Mouse (Mus musculus): ENCODE measurements around the gene Sgcd. TPM values are rescaled to one million over a fixed set of nuclear protein-coding genes. Genes with fewer than 3 reads are reported as not detected.

Gene Sgcd
- polyA plus RNA-seq, 1 experiment from 2014 or later = 6.5 TPM

- no peak for ATAC-seq (replicated peaks)
- Histone ChIP-seq H3K27ac (no peak overlapping the region), H3K9ac (no peak overlapping the region), H3K4me3 (no peak overlapping the region), H3K4me2 (no peak overlapping the region), H3K36me3 (replicated peaks) (no peaks in the 10 kb centered on the region), H3K9me3 (no peaks in the 10 kb centered on the region), H3K4me1 (no peaks in the 10 kb centered on the region), H3K27me3 (replicated peaks) (no peaks in the 10 kb centered on the region)
- WGBS = 80% methylated on average over 3 of the region's 3 CpGs
These were observed 97.1 kb downstream of the Sgcd start for GRCm38 (mm10) chr11:47891617-47892172.

- 61% methylated on average over 2 of the region's 2 CpGs for WGBS
- H3K27ac ChIP-seq = no peak overlapping the region
- no peaks in the 10 kb centered on the region for H3K36me3 ChIP-seq (replicated peaks)
- H3K27me3 ChIP-seq (replicated peaks) = no peaks in the 10 kb centered on the region
- no peak overlapping the region for H3K4me2 ChIP-seq
- no peak for ATAC-seq (replicated peaks)
- no peak overlapping the region for H3K4me3 ChIP-seq
- H3K4me1 ChIP-seq = no peaks in the 10 kb centered on the region
- no peaks in the 10 kb centered on the region for H3K9me3 ChIP-seq
- H3K9ac ChIP-seq = no peak overlapping the region
These were observed 98.5 kb downstream of the Sgcd start for GRCm38 (mm10) chr11:47890315-47890714.

GRCm38 (mm10) chr11:47885310-47885709 is 103.5 kb downstream of the Sgcd start:
- Histone ChIP-seq H3K27ac (no peak overlapping the region), H3K36me3 (replicated peaks) (no peaks in the 10 kb centered on the region), H3K27me3 (replicated peaks) (no peaks in the 10 kb centered on the region), H3K4me2 (no peak overlapping the region), H3K9ac (no peak overlapping the region), H3K4me1 (no peaks in the 10 kb centered on the region), H3K4me3 (no peak overlapping the region), H3K9me3 (no peaks in the 10 kb centered on the region)
- 56% methylated on average over 3 of the region's 3 CpGs for WGBS
- ATAC-seq (replicated peaks) = 0 out of 2 replicates have a peak, but pooled peaks have one; percentile 33

- Histone ChIP-seq H3K9me3 (no peaks in the 10 kb centered on the region), H3K27me3 (replicated peaks) (no peaks in the 10 kb centered on the region), H3K4me2 (no peak overlapping the region), H3K36me3 (replicated peaks) (no peaks in the 10 kb centered on the region), H3K4me1 (no peaks in the 10 kb centered on the region), H3K9ac (no peak overlapping the region), H3K27ac (no peak overlapping the region), H3K4me3 (no peak overlapping the region)
- WGBS = 76% methylated on average over 1 of the region's 1 CpGs
- no peak for ATAC-seq (replicated peaks)
These were observed 105.2 kb downstream of the Sgcd start for GRCm38 (mm10) chr11:47883545-47883944.

- Histone ChIP-seq H3K36me3 (replicated peaks) (no peaks in the 10 kb centered on the region), H3K4me1 (peaks cover 4% of the 10 kb centered on the region; the same call in 1 of the 2 replicates), H3K27me3 (replicated peaks) (no peaks in the 10 kb centered on the region), H3K27ac (0 out of 2 replicates have a peak overlapping the region, but pooled peaks have one; percentile 20), H3K9ac (no peak overlapping the region), H3K4me2 (no peak overlapping the region), H3K9me3 (no peaks in the 10 kb centered on the region), H3K4me3 (no peak overlapping the region)
- WGBS = 31% methylated on average over 5 of the region's 5 CpGs
- peak; percentile 62 for ATAC-seq (replicated peaks)
These were observed 112.1 kb downstream of the Sgcd start for GRCm38 (mm10) chr11:47876633-47877170.

- H3K4me1 ChIP-seq = no peaks in the 10 kb centered on the region
- no peak overlapping the region for H3K9ac ChIP-seq
- no peak overlapping the region for H3K4me3 ChIP-seq
- H3K9me3 ChIP-seq = no peaks in the 10 kb centered on the region
- no peak for ATAC-seq (replicated peaks)
- H3K27ac ChIP-seq = no peak overlapping the region
- H3K4me2 ChIP-seq = no peak overlapping the region
- no peaks in the 10 kb centered on the region for H3K27me3 ChIP-seq (replicated peaks)
- H3K36me3 ChIP-seq (replicated peaks) = no peaks in the 10 kb centered on the region
- 4% methylated on average over 3 of the region's 3 CpGs for WGBS
These were observed 142.9 kb downstream of the Sgcd start for GRCm38 (mm10) chr11:47845894-47846293.

GRCm38 (mm10) chr11:47833283-47833682 is 155.5 kb downstream of the Sgcd start:
- Histone ChIP-seq H3K36me3 (replicated peaks) (no peaks in the 10 kb centered on the region), H3K9me3 (no peaks in the 10 kb centered on the region), H3K4me2 (no peak overlapping the region), H3K4me1 (no peaks in the 10 kb centered on the region), H3K4me3 (no peak overlapping the region), H3K27ac (no peak overlapping the region), H3K27me3 (replicated peaks) (no peaks in the 10 kb centered on the region), H3K9ac (no peak overlapping the region)
- ATAC-seq (replicated peaks) = no peak
- WGBS = 83% methylated on average over 4 of the region's 4 CpGs

DNA sequence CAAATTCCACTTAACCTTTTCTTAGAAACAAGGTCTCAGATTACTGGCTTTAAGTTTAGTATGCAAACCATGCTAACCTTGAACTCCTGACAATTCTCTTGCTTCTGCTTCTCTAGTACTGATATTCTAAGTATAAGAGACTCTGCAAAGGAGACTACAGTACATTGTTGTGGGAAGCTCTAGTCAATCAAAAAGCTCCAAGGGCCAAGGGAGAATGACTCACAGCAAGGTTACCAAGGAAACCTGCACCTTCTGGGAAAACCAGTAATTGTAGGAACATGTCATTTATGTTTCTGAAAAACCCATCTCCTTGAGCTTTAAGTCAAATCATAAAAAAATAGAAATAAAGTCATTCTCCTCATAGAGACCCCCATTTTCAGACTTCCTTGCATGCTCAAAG is 178.5 kb downstream of the Sgcd start:
- no peak overlapping the region for H3K4me2 ChIP-seq
- no peaks in the 10 kb centered on the region for H3K4me1 ChIP-seq
- no peak for ATAC-seq (replicated peaks)

DNA sequence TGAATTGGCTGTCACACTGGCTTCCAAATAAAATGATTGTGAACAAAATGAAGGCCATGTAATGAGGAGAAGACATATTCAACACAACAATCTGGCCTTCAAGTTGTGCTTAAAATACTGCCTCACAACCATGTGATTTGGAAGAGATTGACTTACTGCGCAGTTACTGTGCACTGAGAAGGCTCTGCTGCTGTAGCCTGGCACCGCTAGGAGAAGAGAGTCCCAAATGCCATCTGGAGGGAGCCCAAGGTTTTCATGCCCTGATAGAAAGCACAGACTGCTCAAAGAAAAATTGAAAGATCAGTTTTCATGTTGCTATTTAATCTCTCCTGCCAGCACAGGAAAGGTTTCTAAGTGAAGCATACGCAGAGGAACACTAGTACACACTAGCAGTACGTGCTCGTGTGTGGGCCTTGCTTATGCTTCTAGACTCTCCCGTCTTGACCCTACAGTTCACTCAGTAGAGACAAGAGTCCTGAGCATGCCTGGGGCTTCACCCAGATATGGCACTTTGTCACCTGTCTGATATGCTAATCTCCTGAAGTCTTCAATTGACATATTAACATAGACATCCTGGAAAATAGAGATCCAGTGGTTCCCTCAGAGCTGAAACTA is 184.6 kb downstream of the Sgcd start:
- no peak for ATAC-seq (replicated peaks)
- H3K36me3 ChIP-seq (replicated peaks) = no peaks in the 10 kb centered on the region

More for the DNA sequence above, 178.5 kb downstream of the Sgcd start:
- Histone ChIP-seq H3K9ac (no peak overlapping the region), H3K36me3 (replicated peaks) (no peaks in the 10 kb centered on the region), H3K27ac (no peak overlapping the region), H3K4me3 (no peak overlapping the region), H3K27me3 (replicated peaks) (no peaks in the 10 kb centered on the region), H3K9me3 (no peaks in the 10 kb centered on the region)

DNA sequence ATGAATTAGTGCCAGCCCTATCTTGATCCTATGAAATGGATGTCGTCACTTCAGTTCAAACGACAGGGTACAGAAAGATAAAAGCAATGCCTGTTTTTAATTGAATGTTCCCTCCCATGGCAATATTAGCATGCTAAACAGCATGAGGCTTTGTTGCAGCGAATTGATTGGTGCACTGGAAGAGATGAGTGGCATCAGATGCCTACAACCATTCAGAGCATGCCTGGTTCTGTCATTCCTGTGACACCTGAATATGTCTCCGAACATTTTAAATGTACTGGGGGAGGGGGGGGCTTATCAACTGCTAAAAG is 210.9 kb downstream of the Sgcd start:
- Histone ChIP-seq H3K4me1 (no peaks in the 10 kb centered on the region), H3K4me3 (no peak overlapping the region), H3K9me3 (no peaks in the 10 kb centered on the region), H3K27ac (no peak overlapping the region), H3K36me3 (replicated peaks) (no peaks in the 10 kb centered on the region), H3K4me2 (no peak overlapping the region), H3K27me3 (replicated peaks) (no peaks in the 10 kb centered on the region), H3K9ac (no peak overlapping the region)
- 41% methylated on average over 4 of the region's 4 CpGs for WGBS
- ATAC-seq (replicated peaks) = no peak

More for the DNA sequence above, 184.6 kb downstream of the Sgcd start:
- H3K4me2 ChIP-seq = no peak overlapping the region
- no peak overlapping the region for H3K4me3 ChIP-seq
- H3K4me1 ChIP-seq = no peaks in the 10 kb centered on the region
- 88% methylated on average over 6 of the region's 6 CpGs for WGBS
- H3K27me3 ChIP-seq (replicated peaks) = no peaks in the 10 kb centered on the region
- no peaks in the 10 kb centered on the region for H3K9me3 ChIP-seq
- no peak overlapping the region for H3K9ac ChIP-seq
- H3K27ac ChIP-seq = no peak overlapping the region

GRCm38 (mm10) chr11:47777226-47777915 is 211.4 kb downstream of the Sgcd start:
- no peak overlapping the region for H3K9ac ChIP-seq
- no peaks in the 10 kb centered on the region for H3K4me1 ChIP-seq
- H3K9me3 ChIP-seq = no peaks in the 10 kb centered on the region
- no peak; the same call in 1 of the 2 replicates for ATAC-seq (replicated peaks)
- no peak overlapping the region for H3K27ac ChIP-seq
- no peak overlapping the region for H3K4me3 ChIP-seq
- H3K27me3 ChIP-seq (replicated peaks) = no peaks in the 10 kb centered on the region
- H3K36me3 ChIP-seq (replicated peaks) = no peaks in the 10 kb centered on the region
- WGBS = 68% methylated on average over 4 of the region's 4 CpGs
- H3K4me2 ChIP-seq = no peak overlapping the region

GRCm38 (mm10) chr11:47776019-47776418 is 212.8 kb downstream of the Sgcd start:
- H3K27me3 ChIP-seq (replicated peaks) = no peaks in the 10 kb centered on the region
- no peak overlapping the region for H3K9ac ChIP-seq
- no peak for ATAC-seq (replicated peaks)
- H3K36me3 ChIP-seq (replicated peaks) = no peaks in the 10 kb centered on the region
- H3K4me1 ChIP-seq = no peaks in the 10 kb centered on the region
- no peak overlapping the region for H3K27ac ChIP-seq
- H3K9me3 ChIP-seq = no peaks in the 10 kb centered on the region
- no peak overlapping the region for H3K4me2 ChIP-seq
- WGBS = 22% methylated on average over 1 of the region's 1 CpGs
- H3K4me3 ChIP-seq = no peak overlapping the region
